Mouse (Mus musculus) myocyte (in vitro differentiated cells): ENCODE measurements at regions not wholly inside any gene's neighbourhood (a gene's known extent, or its start where the extent isn't known, plus 50 kb on each side); places are given as distances from the start of the nearest gene placed in this dataset.

Experiments
- H3K27me3 ChIP-seq: one replicate; pipeline ENCODE4 v1.6.1; 2011; ENCODE audit not compliant: control insufficient read depth, insufficient read depth, insufficient read length
- H3K36me3 ChIP-seq: one replicate; pipeline ENCODE4 v1.6.1; 2011; ENCODE audit not compliant: control insufficient read depth, insufficient read depth
- H3K4me2 ChIP-seq: one replicate; pipeline ENCODE4 v1.6.1; 2011; ENCODE audit warnings: low read depth, control low read depth
- H3K4me3 ChIP-seq: one replicate; pipeline ENCODE4 v1.5.1; 2011; ENCODE audit warnings: mild to moderate bottlenecking, control low read depth, moderate library complexity
- H3K79me2 ChIP-seq: one replicate; pipeline ENCODE4 v1.6.1; 2011; ENCODE audit not compliant: control insufficient read depth, insufficient read depth
- H3ac ChIP-seq: one replicate; pipeline ENCODE4 v1.6.1; 2011; ENCODE audit not compliant: control insufficient read depth, insufficient read length
- CEBPB ChIP-seq: IDR thresholded peaks from 2 replicates; pipeline ENCODE4 v1.6.1; 2011; ENCODE audit warnings: mild to moderate bottlenecking, moderate library complexity; ENCODE audit not compliant: poor library complexity, insufficient read depth, severe bottlenecking
- E2F4 ChIP-seq: IDR thresholded peaks from one replicate; pipeline ENCODE4 v1.6.1; 2011; ENCODE audit warnings: mild to moderate bottlenecking, control low read depth, moderate library complexity; ENCODE audit not compliant: insufficient read depth
- MAX ChIP-seq: IDR thresholded peaks from one replicate; pipeline ENCODE4 v1.6.1; 2011; ENCODE audit warnings: low read depth, mild to moderate bottlenecking, control low read depth
- MYOD1 ChIP-seq, 3 experiments: IDR thresholded peaks; one replicate each; pipeline ENCODE4 v1.6.1; 2011; ENCODE audit warnings: control low read depth in 2 of 3, low read depth in 2 of 3, mild to moderate bottlenecking in 2 of 3, moderate library complexity in 1 of 3; ENCODE audit not compliant: insufficient read length in 2 of 3, control insufficient read depth in 1 of 3
- MYOG ChIP-seq, 3 experiments: IDR thresholded peaks; one replicate each; pipeline ENCODE4 v1.6.1; 2011; ENCODE audit warnings: control low read depth in 2 of 3, low read depth in 2 of 3, mild to moderate bottlenecking in 2 of 3; ENCODE audit not compliant: insufficient read length in 2 of 3, control insufficient read depth in 1 of 3, insufficient read depth in 1 of 3
- POLR2A ChIP-seq: IDR thresholded peaks from one replicate; pipeline ENCODE4 v1.6.1; 2011; ENCODE audit warnings: low read depth, mild to moderate bottlenecking, control low read depth, moderate library complexity; ENCODE audit not compliant: insufficient read length
- POLR2AphosphoS2 ChIP-seq: IDR thresholded peaks from one replicate; pipeline ENCODE4 v1.6.1; 2011; ENCODE audit warnings: low read depth, control low read depth; ENCODE audit not compliant: insufficient read length
- REST ChIP-seq: IDR thresholded peaks from one replicate; pipeline ENCODE4 v1.6.1; 2011; ENCODE audit warnings: mild to moderate bottlenecking, control low read depth, moderate library complexity; ENCODE audit not compliant: insufficient read depth, insufficient read length
- SRF ChIP-seq: IDR thresholded peaks from one replicate; pipeline ENCODE4 v1.6.1; 2011; ENCODE audit warnings: low read depth; ENCODE audit not compliant: control insufficient read depth, insufficient read length
- TCF12 ChIP-seq: IDR thresholded peaks from one replicate; pipeline ENCODE4 v1.6.1; 2011; ENCODE audit warnings: mild to moderate bottlenecking, control low read depth; ENCODE audit not compliant: poor library complexity, insufficient read depth, severe bottlenecking
- TCF3 ChIP-seq: IDR thresholded peaks from one replicate; pipeline ENCODE4 v1.6.1; 2011; ENCODE audit warnings: low read depth, control low read depth; ENCODE audit not compliant: insufficient read length
- USF1 ChIP-seq: IDR thresholded peaks from one replicate; pipeline ENCODE4 v1.6.1; 2011; ENCODE audit warnings: low read depth, mild to moderate bottlenecking, control low read depth, moderate library complexity

- Histone ChIP-seq H3K79me2 (no peaks in the 10 kb centered on the region), H3ac (no peak overlapping the region), H3K27me3 (no peaks in the 10 kb centered on the region), H3K4me3 (no peak overlapping the region), H3K36me3 (no peaks in the 10 kb centered on the region), H3K4me2 (no peak overlapping the region)
- TF ChIP-seq REST (no peak), CEBPB (no peak), POLR2A (no peak), TCF3 (no peak), TCF12 (no peak), USF1 (no peak), MAX (no peak), MYOD1 (IDR thresholded peaks at IDR 0.05; ENCODE audit: control insufficient read depth in 1 of 3, insufficient read length in 2 of 3, low read depth in 2 of 3) (no peak), E2F4 (no peak)
Observed at GRCm38 (mm10) chr3:35695859-35696258, 58.0 kb upstream of the Atp11b start.

- H3K4me3 ChIP-seq, result no peak overlapping the region
Observed at GRCm38 (mm10) chr3:35699266-35699665, 54.6 kb upstream of the Atp11b start.

GRCm38 (mm10) chr3:35699979-35700378 lies 53.9 kb upstream of the Atp11b start:
- Histone ChIP-seq H3K79me2 (no peaks in the 10 kb centered on the region), H3K36me3 (no peaks in the 10 kb centered on the region), H3K27me3 (no peaks in the 10 kb centered on the region), H3ac (no peak overlapping the region), H3K4me2 (no peak overlapping the region), H3K4me3 (no peak overlapping the region)
- TF ChIP-seq POLR2AphosphoS2, result no peak
- TF ChIP-seq CEBPB, result no peak

More at GRCm38 (mm10) chr3:35699266-35699665, 54.6 kb upstream of the Atp11b start:
- H3K36me3 ChIP-seq, result no peaks in the 10 kb centered on the region
- H3ac ChIP-seq, result no peak overlapping the region
- no peaks in the 10 kb centered on the region for H3K27me3 ChIP-seq
- TF ChIP-seq POLR2AphosphoS2 (no peak), TCF12 (no peak), TCF3 (no peak), SRF (no peak), USF1 (no peak), REST (no peak), MAX (no peak), MYOD1 (IDR thresholded peaks at IDR 0.05; ENCODE audit: control insufficient read depth in 1 of 3, insufficient read length in 2 of 3, low read depth in 2 of 3) (no peak), CEBPB (no peak), POLR2A (no peak), E2F4 (no peak), MYOG (IDR thresholded peaks at IDR 0.05; ENCODE audit: control insufficient read depth in 1 of 3, insufficient read depth in 1 of 3, insufficient read length in 2 of 3, low read depth in 2 of 3) (no peak)
- H3K4me2 ChIP-seq, result no peak overlapping the region
- H3K79me2 ChIP-seq, result no peaks in the 10 kb centered on the region

- Histone ChIP-seq H3K4me3 (no peak overlapping the region), H3ac (no peak overlapping the region), H3K36me3 (no peaks in the 10 kb centered on the region), H3K4me2 (no peak overlapping the region), H3K79me2 (no peaks in the 10 kb centered on the region), H3K27me3 (no peaks in the 10 kb centered on the region)
- TF ChIP-seq SRF, result no peak
- no peak for TF ChIP-seq E2F4
Observed at GRCm38 (mm10) chr3:35703528-35704327, 50.2 kb upstream of the Atp11b start.
